Mouse (Mus musculus) layer of hippocampus, adult 8-10 months (tissue): ENCODE results near the gene Mrpl45. TPM values are rescaled to one million over a fixed set of nuclear protein-coding genes. Genes with fewer than 3 reads are reported as not detected.
A peak's percentile ranks its signal among the peaks of the same experiment; 100 is the strongest.
"Not testable (repeated sequence)": the region's sequence is repeated elsewhere in the genome, so short reads cannot be mapped to it uniquely, and the experiment has no call there.

Source experiments
- DNase-seq, 2 experiments: peaks; one replicate each; pipeline ENCODE4 v3.0.0; 2022; ENCODE audit warnings: low spot score in 2 of 2
- total RNA-seq, 4 experiments: library from RNA; stranded (reverse); gene quantifications; 2 replicates each; pipeline ENCODE4 v1.2.4; 2022

Mrpl45 gene
- total RNA-seq, 4 experiments from 2014 or later = 23.1 to 32.2 (median 27.4) TPM

DNA sequence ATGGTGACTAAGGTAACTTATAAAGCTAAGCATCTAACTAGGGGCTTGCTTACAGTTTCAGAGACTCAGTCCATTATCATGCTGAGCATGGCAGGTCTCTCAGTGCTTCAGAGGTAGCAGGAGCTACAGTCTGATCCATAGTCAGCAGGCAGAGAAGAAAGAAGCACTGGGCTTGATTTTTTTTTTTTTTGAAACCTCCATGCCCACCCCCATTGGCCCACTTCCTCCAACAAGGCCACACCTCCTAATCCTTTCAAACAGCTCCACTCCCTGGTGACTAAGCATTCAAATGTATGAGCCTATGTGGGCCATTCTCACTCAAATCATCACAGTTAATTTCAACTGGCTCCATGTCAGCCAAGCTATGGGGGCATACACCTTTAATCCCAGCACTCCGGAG lies 22.8 kb upstream of the Mrpl45 start:
- no peak for DNase-seq

DNA sequence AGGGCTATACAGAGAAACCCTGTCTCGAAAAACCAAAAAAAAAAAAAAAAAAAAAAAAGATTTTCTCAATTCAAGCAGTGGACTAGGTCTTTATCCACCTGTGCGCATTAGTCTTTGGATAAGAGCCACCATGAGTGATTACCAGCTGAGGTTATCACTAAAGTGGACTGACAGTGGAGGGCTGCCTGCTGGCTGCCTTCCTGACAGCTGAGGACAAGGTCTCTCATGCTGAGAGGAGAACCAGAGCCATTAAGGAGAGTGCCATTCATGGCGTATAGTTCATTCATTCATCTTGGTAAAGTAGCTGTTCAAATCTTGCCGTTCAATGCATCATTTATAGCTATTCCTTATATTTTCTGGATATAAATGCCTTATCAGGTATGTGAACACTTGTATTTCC lies 19.0 kb upstream of the Mrpl45 start:
- no peak for DNase-seq

DNA sequence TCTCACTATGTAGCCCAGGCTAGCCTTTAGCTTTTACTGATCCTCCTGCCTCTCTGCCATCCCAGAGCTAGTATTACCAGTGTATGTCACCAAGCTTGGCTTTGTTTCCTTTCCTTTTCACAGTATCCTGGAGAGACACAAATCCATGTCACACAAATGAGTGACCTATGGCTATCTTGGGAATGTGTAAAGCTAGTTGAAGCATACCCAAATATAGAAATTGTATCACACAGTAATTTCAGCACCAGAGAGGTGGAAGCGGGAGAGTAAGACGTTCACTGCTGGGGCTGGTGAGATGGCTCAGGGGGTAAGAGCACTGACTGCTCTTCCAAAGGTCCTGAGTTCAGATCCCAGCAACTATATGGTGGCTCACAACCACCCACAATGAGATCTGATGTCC lies 15.6 kb upstream of the Mrpl45 start:
- no peak for DNase-seq

DNA sequence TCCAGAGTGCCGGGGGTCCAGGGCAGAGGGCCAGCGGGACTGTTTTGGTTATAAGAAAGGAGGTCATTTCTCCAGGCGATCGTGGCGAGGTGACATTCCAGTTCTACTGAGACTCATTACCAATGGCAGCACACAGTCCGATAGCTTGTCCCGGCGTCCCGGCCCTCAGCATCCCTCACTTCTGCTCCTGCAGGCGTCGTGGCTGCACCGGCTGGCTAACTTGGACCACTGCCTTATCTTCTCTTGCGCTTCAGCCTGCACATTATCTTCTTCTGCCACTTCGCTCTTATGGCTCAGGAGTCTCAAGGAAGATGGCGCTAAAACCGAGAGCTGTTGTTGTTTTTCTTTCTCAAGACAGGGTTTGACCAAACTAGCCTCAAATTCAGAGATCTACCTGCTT lies 14.1 kb upstream of the Mrpl45 start:
- DNase-seq = no peak

DNA sequence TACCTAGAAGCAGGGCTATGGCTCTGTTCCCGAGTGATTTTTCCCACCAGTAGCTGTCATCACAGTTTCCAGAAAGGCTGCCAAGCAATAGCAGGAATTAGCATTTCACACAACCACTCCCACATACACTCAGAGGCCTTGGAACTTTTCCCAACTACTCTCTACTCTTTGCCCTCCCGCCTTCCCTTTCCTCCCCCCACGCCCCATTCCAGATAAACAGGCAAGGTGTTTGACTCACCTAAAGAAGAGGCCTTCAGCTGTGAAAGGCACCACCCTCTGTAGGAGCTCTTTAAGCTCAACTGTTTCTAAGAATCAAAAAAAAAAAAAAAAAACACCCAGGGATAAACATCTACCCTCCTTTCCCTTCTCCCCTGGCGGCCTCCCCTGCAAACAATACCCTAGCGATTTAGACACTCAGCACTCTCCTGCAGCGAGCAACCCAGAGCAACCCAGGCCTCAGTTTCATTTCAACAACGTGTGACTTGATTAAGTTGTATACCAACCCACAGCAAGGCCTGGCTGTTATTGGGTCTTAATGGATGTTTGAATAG lies 13.2 kb upstream of the Mrpl45 start:
- DNase-seq = no peak

DNA sequence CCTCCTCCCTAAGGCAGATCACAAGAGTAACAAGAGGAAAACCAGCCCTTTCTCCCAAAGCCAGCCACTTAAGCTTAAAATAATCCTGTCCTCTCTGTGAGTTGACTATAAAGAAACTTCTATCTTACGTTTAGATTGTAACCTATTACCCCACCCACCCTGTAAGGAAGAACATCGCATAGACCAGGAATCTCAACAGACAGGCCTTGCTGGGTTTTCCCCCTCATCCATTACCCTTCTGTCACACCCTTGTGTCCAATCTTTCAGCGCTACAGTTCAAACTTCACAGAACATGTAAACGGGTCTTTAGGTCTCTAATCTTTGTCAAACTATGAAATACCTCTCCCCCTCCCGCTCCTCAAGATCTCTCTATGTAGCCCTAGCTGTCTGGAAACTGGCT lies 10.9 kb upstream of the Mrpl45 start:
- no peak for DNase-seq

DNA sequence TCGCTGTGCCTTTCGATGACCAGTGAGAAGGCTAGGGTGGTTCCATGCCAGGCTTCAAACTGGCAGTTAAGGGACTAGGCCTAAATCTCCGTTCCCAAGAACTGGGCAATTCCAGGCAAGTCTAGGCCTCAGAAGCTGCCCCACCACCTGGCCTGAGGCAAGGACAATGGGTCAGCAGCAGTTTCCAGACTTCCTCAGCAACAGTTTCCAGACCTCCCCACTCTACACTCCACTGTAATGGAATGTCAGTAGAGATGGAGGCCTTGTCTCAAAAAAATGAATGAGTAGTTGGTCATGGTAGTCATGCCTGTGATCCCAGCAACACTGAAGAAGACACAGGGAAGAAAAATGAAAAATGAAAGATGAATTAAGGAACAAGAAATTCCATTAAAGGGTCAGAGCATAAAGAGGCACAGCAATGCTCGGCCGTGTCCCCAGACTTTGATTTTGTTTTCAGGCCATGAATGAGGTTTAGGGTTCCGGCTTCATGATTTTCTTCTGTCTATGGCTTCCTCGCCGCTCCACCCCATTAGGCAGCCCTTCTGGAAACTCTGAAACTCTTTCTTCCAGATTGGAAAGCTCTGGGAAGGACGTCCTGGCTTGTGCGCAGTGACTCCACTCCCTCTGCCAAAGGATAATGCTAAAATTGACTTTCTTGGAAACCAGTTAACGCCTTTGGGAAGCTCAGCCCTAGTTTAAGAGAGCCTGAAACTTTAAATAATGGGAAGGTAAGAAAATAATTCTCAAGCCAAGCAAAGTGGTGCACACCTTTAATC lies 8.0 kb upstream of the Mrpl45 start:
- DNase-seq = no peak

DNA sequence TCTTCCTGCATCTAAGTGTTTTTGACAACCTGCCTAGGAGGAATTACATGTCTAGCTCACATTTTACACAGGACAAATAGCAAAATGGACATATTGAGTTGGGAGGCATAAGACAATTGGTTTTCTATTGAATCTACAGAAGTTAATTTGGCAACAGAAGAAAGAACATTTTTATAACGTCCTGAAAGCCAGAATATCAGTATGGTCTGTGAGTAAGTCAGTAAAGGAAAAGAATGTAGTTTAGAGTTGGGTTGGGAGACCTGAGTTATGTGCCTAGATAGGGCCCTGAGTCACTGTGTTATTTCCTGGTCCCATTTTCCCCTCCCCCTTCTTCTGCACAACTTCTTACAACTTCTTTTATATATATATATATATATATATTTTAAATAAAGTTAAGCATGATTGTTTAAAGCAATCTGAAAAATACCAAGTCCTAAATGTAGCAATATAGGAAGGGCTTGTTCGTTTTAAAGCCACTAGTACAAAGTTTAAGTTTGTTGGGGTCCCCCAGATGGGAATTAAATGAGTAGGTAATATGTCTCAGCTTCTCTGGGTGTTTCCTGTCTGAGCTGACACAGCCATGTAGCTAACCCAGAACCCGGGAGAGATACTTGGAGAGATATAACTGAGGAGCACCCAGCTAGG lies 6.6 kb upstream of the Mrpl45 start:
- DNase-seq = no peak

DNA sequence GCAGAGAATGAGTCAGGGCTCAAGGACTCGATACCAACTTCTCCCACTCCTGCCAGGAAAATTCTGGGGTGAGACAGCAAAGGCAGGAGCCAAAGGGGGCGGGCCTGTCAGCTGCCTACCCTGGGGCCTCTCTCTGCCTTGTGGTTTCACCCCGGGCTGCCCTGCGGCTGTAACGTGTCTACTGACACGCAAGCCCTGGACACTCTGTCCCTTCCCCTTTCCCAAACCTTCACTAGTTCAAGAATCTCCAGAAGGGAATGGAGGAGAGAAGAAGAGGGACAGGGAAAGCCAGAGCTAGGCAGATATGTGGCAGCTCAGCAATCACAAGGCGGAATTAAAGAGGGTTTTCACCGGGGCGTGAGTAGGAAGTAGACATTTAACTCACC lies 6.1 kb upstream of the Mrpl45 start:
- peak; percentile 38 to 57 for DNase-seq

DNA sequence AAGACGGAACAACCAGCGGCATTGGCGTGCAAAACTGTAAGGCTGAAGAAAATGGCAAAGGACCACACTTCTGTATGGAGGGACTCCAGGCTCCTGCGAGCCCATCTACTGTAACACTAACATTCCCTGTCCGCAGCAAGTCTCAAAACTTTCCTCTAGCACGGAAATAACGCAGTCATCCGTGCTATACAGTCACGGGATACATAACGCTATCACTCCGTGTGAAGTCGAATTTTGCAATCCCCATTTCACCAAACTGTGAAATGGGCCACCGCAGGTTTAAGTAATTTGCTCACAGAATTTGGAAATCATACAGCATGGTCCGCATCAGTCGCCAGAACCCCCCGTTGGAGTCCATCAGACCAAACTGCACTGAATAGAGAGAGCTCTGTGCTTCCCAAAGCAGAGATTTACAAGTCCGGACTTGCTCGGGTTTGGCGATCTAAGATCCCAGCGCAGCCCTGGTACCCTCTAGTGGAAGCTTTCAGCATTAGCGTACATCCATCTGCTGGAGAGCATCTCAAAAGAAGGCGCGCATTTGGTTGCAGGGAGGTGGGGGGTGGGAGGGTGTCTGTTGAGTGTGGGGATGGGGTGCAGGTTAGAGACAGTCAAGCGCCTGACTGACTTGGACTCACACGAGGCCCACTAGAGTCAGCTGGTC lies 5.5 kb upstream of the Mrpl45 start:
- peak; percentile 71 to 80 for DNase-seq

DNA sequence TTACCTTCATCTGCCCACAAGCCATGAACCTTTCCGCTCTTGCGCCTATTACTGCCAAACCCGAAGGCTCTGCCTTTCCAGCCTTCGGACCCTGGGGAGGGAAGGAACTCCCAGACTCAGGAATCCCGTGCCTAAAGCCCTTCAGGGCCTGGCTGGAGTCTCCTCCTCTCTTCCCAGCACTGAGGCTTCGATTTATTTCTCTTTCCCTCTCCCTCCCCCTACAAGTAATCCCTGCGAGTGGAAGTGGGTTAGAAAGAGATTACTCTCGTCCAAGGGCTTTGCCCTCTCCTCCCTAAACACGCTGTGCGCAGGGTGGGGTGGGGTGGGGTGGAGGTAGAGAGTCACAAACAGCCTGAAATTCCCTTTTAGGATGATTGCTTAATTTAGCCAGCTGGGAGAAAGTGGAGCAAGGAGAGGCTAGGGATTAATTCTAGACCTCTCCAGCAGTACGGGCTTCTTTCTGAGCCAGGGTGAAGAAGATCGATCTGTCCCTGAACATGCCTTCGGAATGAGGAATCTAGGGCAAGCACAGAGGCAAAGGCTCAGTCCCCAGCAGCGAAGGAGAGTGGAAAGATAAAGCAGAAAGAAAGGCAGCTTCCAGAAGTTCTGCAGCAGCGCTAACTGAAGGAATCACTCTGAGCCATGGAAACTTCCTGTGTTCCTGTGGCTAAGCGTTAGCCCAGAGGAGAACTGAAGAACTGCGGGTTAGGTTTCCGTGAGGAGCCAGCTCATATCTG lies 4.5 kb upstream of the Mrpl45 start:
- no peak for DNase-seq

DNA sequence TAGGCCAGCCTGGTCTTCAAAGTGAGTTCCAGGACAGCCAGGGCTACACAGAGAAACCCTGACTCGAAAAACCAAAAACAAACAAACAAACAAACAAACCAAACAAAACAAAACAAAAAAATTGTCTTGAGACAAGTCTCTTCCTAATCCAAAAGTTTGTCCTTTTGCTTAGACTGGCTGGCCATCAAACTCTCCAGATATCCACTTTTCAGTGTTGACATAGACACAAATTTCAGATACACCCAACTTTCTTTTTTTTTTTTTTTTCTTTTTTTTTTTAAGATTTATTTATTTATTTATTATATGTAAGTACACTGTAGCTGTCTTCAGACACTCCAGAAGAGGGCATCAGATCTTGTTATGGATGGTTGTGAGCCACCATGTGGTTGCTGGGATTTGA lies 2.6 kb upstream of the Mrpl45 start:
- not testable (repeated sequence) for DNase-seq

DNA sequence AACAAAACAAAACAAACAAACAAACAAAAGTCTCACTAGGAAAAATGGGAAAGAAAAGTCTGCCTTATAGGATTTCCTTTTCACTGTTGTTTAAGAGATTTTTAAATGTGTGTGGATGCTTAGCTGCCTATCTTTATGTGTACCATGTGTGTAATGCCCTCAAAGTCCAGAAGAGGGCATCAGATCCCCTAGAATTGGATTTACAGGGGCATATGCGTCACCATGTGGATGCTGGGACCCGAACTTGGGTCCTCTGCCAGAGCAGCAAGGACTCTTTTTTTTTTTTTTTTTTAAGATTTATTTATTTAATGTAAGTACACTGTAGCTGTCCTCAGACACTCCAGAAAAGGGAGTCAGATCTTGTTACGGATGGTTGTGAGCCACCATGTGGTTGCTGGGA lies 1.4 kb upstream of the Mrpl45 start:
- DNase-seq = no peak

DNA sequence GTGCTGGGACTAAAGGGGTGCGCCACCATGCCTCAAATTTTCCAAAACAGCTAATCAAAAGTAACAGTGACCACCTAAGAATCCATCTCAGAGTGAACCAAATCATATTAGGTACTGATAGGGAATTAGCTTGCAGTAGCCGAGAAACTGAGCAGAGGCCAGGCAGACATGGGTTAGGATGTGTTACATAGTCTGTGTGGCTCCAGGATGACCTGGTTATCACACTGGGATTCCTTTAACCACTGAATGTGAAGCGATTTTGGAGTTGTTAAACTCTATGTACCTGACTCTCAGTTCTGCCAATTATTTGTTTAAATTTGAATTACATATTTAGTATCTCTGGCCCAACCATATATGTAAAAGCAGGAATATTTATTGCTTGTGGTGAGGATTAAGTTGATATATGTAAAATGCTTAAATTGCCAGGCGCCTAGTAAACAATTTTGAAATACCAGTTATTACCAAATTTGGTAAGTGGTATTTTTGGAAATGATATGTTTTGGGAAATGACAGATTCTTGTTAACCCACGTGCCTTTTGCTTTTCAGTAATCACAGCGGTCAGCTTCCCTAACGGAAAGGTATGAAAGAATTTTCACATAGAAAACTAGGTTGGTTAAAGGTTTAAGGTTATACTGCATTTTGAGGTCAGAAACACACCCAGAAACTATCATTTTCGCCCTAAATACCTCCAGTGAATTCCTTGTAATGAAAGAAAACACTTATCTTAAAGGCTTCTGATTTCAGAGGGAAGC lies 589 bp upstream of the Mrpl45 start:
- DNase-seq = no peak

DNA sequence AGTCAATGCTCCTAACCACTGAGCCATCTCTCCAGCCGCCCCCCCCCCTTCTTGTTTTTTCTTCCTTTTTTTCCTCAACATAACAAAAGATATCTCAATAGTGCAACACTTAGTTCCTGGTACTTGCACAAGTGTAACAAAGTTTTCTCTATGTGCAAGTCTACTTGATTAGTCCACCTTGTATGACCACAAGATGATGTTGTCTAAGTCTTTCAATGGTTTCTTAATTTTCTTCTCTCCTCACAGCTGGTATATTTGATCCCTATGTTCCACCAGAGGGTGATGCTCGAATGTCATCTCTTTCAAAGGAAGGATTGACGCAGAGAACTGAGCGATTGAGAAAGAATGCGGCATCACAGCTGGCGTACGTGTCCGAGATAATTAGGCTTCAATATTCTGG lies 5.7 kb downstream of the Mrpl45 start:
- DNase-seq = no peak

DNA sequence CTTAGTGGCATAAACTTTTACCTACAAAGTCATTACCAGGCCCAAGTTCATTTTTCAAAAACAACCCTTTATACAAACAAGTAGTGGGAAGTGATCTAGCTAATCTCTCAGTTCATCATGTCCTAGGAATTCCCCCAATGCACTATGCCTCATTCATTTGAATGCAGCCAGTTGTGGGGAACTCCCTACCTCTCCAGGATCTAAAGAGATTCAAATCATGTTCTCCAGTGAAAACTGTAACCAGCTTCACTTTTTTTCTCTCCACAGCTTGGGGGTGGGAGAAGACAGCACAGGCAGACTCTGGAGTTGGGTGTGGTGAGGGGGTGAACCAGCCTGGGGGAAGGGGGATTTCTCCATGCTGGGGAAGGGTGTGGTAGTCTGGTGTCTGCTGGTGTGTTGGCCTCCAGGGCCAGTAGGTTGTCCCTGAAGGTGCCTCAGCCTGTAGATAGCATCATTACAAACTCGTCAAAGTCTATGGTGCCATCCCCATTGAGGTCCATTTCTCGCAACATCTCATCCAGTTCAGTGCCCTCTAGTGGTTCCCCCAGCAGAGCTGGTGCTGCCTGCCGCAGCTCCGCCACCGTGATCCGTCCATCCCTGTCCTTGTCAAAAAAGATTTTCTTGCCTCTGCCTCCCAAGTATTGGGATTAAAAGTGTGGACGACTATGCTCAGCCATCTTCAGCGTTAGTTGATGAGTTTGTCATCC lies 6.5 kb downstream of the Mrpl45 start:
- not testable (repeated sequence) for DNase-seq

DNA sequence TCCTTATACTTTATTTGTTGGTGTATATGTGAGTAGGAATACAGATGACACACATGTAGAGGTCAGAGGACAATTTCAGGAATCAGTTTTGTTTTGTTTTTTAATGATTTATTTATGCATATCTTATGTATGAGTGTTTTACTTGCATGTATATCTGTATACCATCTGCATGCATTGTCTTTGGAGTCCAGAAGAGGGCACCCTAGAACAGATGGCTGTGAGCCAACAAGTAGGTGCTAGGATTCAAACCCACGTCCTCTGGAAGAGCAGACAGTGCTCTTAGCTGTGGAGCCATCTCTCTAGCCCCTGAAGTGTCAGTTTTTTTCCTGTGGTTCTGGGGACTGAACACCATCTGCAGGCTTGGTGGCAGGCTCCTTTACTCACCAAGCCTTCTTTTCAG lies 9.7 kb downstream of the Mrpl45 start:
- DNase-seq = no peak

DNA sequence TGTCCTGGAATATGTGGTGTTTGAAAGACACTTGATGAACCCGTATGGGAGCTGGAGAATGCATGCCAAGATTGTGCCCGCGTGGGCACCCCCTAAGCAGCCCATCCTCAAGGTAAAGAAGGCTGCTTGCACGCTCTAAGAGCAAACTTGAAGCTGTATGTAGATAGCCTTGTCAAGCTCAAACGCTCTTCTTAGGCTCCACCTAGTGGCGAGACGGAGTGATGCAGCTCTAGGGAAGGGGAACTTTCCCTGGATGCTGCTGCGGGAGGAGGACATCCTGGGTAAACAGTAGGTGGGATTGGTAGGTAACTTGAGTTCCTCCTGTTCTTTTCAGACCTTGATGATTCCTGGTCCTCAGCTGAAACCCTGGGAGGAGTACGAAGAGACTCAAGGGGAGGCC lies 12.6 kb downstream of the Mrpl45 start:
- peak in 1 of 2 experiments; percentile 52 for DNase-seq

DNA sequence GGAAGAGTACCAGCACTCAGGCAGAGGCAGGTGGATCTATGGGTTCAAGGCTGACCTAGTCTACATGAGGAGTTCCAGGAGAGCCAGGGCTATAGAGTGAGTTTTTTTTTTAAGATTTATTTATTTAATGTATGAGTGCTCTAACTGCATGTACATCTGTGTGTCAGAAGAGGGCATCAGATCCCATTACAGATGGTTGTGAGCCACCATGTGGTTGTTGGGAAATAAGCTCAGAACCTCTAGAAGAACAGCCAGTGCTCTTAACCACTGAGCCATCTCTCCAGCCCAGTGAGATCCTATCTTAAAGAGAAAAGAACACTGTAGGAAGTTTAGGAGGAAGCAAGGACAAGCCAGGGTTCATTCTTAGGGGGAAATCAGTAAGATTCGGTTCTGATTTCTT lies 14.8 kb downstream of the Mrpl45 start:
- no peak for DNase-seq
